Mouse (Mus musculus) embryo, embryonic 10 days (tissue): ENCODE data around the gene Mta1.

Experiments used
- DNase-seq: peaks from one replicate; pipeline ENCODE4 v3.0.0-alpha.2; 2015; ENCODE audit warnings: low spot score

Gene Mta1

DNA sequence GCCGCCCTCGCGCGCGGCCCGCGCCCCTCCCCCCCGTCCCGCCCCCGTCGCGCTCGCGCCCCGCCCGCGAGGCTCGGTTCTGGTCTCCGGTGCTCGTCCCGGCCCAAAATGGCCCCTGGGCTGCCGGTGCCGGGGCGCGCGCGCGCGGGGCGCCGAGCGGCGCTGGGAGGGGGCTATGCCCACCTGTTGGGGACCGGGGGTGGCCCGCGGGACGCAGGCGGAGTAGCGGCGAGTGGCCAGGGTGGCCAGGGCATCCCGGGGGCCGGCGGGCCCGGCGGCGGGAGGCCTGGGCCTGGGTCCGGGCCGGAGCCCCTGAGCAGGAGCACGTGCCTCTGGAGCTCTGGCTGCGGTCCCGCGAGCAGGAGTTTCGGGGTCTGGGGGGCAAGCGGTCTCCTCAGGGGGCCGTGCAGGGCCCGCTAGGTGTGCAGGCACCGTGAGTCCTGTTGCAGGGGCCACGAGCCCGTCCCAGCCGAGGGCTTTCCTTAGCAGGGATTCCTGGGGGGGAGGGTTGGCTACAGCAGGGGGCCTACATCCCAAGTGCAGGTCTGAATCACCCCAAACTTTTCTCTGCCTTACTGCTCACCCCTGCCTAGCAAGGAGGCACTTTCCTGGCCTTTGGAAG lies 563 bp downstream of the Mta1 start:
- DNase-seq, result no peak

DNA sequence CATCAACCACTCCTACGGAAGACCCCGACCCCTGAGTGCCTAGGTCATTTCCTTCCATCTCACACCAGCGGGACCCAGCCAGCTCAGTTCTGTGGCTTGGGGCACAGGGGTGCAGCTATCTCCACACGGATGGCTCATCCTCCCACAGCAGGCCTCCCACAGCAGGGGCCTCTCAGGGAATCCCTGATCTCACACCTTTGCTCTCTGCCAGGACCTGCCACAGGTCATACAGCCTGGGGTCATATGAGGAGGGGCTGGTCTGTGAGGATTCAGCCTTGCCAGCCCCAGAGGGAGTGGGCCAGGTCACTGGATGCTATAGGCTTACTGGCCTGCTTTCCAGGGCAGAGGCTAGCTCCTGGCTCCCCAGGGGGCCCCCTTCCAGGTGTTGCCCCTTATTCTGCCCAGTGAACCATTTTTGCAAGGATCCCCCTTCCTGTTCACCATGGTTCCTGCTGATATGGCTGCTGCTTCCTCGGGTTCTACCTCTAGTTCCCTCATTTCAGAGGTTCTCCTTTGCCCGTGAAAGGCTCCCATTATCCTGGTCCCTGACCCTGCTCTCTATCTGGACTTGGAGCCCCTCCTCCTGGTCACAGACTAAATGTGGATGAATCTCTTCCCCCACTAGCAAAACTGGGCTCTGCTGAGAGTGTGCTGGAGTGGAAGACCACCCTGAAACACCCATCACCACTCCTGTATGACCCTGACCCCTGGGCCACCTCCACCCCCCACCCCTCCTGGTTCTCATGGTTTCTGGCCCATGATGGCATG lies 1.6 kb downstream of the Mta1 start:
- DNase-seq, result no peak

- DNase-seq, result no peak
These were observed 2.5 kb downstream of the Mta1 start for GRCm38 (mm10) chr12:113100448-113101076.

GRCm38 (mm10) chr12:113101251-113101960 lies 3.3 kb downstream of the Mta1 start:
- DNase-seq, result no peak

GRCm38 (mm10) chr12:113102461-113102860 lies 4.4 kb downstream of the Mta1 start:
- DNase-seq, result peak; percentile 62

- peak; percentile 47 for DNase-seq
These were observed 5.9 kb downstream of the Mta1 start for GRCm38 (mm10) chr12:113103846-113104451.

GRCm38 (mm10) chr12:113106386-113106785 lies 8.3 kb downstream of the Mta1 start:
- no peak for DNase-seq

DNA sequence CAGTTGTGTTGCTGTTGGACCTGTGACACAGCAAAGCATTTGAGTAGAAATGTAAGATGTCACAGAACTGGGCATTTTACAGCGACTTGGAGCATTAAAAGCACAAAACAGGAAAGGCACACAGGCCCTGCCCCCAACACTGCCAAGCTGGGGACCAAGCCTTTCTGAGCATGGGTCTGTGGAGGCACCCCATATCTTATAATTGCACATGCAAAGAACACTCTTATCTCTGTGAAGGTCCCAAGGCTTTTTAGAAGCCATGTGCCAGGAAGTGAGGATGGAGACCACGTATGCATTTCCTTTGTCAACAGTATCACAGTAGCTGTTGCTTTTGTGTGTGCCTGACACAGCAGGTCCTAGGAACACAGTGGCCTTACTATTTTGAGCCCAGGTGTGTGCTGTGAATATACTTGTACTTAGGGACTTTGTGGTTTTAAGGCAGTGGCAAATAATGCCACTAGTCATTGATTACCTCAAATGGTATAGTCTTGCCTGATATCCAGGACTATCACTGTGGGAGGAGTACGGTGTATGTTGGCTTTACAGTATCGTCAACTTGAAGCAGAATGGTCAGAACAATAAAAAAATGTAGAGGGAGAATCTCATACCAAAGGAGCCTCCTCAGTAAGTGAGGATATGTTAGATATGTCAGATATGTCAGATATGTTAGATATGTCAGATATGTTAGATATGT lies 9.5 kb downstream of the Mta1 start:
- no peak for DNase-seq

GRCm38 (mm10) chr12:113108528-113109283 lies 10.6 kb downstream of the Mta1 start:
- no peak for DNase-seq

DNA sequence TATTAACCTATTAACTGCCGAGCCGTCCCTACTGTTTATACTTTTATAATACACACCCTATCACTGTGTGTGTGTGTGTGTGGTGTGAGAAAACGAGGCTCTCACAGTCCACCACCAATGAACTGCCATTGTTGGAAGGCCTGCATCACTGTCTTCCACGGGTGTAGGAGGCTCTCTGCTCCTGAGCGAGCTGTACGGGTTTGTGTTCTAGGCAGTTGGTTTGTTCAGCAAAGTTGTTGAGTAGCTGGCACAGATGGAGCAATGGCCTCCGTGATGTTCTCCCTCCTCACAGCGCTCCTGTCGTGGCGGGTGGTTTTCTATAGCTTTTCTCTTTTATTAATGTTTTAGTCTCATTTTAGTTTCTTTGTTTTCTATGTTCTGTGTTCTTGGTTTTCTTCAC lies 11.7 kb downstream of the Mta1 start:
- DNase-seq, result no peak

GRCm38 (mm10) chr12:113114141-113114540 lies 16.1 kb downstream of the Mta1 start:
- DNase-seq, result no peak

DNA sequence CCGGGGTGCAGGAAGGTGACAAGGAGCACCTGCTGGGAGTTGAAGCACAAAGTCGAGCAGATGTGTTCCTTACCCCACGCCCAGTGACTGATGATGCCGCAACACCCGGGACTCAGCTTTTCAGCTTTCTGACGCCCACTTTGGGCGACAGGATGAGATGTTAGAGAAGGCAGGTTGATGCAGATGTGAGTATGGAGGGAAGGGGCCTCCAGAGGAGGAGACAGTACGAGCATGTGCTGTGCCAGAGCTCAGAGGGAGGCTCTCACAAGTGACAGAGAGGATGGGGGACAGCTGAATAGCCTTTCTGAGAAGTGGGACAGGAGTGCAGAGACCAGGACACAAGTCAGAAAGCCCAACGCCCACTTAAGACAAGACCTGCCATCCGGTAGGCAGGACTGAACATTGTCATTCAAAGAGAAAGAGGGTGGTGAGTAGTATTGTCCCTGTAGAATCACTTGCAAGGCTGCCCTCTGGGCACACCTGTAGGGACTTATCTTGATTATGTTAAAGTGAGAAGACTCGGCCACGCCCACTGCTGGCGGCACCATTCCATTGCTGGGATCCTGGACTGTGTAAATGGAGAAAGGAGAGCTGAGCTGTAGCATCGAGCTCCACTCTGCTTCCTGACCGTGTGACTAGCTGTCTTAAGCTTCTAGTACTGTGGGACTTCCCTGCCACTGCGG lies 16.9 kb downstream of the Mta1 start:
- DNase-seq, result no peak

- peak; percentile 84 for DNase-seq
These were observed 21.7 kb downstream of the Mta1 start for GRCm38 (mm10) chr12:113119516-113120410.

DNA sequence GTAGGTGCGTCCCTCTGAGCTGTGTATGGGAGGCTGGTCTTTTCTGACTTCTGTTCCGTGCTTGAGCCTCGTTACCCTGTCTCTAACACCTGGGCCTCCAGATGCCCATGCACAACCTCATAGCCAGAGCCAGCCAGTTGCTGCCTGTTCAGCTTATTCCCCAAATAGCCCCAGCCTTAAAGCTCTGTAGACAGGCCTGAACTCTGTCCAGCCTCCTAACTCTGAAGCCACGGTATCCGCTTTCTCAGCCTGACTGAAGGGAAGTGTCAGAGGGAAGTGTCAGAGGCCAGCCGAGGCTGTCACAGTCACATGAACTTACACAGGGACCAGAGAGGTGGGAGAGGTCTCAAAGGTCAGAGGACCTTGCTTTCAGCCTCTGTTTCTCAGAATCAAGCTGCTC lies 26.6 kb downstream of the Mta1 start:
- no peak for DNase-seq

GRCm38 (mm10) chr12:113130732-113131131 lies 32.7 kb downstream of the Mta1 start:
- no peak for DNase-seq

DNA sequence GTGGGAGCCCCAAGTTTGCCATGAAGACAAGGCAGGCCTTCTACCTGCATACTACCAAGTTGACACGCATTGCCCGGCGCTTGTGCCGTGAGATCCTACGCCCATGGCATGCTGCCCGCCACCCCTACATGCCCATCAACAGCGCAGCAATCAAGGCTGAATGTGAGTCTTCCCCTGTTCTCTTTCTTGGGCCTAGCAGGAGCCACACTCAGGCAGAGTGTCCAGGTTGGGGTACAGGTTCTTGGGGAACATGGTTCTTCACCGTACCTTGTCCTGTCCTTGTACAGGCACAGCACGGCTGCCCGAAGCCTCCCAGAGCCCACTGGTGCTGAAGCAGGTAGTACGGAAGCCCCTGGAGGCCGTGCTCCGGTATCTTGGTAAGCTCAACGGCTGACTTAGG lies 33.5 kb downstream of the Mta1 start:
- no peak for DNase-seq

DNA sequence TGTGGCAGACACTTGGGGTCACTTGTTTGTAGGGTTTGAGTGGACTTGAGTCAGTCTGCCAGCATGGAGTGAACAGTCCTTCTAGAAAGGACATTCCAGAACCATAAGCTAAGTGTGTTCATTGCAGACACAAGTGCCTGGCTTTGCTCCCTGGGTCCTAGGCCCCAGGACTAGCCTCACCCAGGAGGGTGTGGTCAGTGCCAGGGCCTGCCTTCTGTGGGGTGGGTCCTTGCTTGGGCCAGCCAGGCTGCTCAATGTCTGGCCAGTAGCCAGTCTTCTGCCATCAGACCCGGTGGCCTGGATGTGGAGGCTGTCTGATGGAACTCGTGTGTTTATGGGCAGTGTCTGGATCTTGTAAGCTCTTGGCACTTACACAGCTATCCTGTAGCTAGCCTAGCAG lies 34.5 kb downstream of the Mta1 start:
- no peak for DNase-seq

- no peak for DNase-seq
These were observed 35.2 kb downstream of the Mta1 start for GRCm38 (mm10) chr12:113133260-113133659.

DNA sequence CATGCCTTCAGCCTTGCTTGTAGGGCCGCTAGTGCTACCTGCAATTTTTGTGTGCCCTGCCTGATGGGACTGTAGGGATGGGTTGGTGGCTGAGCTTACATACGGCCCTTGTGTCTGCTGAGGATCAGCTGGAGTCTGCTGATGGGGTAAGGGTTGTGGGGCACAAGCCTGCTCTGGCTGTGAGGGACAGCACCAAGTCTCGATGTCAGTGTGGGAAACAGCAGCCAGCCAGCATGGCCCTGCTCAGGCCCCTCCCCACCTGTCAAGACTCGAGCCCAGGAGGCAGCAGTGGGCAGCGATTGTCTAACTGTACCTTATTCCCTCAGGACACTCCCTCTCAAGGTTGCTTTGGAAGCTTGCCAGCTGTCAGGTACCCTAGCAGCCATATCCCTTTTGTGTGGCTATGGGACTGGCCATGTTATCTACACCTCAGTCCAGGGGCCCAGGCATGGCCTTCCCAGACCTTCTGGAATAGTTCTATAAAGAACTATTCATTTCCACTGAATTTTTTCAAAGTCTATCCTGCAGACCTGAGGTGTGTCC lies 35.9 kb downstream of the Mta1 start:
- DNase-seq, result no peak
